Mouse (Mus musculus) embryo, embryonic 11.5 days (tissue): Measurements from ENCODE around the gene Farsb.

Experiments used
- DNase-seq: peaks from one replicate; pipeline ENCODE4 v3.0.0-alpha.2; 2012; ENCODE audit warnings: low read depth, low spot score

Gene Farsb

DNA sequence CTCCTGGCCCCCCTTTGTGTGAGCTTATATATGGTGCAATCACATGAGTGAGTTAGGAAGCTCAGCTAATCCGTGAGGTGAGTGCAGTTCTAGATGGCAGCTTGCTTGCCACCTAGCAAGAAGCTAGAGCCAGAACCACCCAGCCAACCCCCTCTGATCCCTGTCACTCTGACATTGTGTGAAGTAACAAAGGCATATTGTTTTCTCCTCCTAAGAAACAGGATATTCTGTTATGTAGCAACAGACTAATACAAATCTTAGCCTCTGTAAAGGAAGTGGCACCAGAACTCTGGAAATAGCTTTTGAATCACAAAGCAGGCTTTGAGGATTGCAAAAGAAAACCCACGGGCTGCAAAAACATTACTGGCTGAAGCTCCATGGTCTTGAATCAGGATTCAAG is 4.3 kb downstream of the Farsb start:
- no peak for DNase-seq

DNA sequence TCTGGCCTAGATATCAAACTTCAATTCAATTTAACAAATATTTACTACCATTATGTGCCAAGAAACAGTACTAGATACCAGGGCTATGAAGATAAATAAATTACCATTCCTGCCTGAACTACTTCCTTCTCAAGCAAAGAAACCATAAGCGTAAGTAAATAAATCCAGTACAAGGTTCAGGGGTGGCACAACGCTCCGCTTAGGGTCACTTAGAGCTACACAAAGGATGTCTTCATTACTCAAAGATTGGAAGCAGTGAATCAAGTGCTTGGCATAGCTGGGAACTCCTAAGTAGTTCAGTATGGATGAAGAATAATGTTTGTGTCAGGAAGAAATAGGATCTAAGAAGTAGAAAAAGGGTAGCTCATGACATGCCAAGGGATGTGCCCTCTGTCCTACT is 5.3 kb downstream of the Farsb start:
- DNase-seq: no peak

DNA sequence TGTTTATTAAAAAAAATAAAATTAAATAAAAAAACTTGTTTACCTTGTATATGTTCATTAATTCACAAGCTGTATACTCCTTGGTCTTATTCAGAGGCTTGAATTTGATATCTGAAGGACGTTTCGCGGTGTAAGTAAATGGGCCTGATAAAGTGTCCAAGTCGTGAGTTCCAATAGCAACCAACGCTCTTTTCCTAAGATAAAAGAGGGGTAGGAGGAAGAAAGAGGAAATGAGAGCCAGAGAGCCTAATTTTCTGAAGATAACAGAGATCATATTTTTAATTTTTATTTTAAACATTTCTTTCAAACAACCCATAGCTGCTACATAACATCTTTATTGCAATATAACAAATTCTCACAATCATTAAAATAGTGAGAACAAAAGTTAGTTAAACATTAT is 16.3 kb downstream of the Farsb start:
- DNase-seq: no peak

DNA sequence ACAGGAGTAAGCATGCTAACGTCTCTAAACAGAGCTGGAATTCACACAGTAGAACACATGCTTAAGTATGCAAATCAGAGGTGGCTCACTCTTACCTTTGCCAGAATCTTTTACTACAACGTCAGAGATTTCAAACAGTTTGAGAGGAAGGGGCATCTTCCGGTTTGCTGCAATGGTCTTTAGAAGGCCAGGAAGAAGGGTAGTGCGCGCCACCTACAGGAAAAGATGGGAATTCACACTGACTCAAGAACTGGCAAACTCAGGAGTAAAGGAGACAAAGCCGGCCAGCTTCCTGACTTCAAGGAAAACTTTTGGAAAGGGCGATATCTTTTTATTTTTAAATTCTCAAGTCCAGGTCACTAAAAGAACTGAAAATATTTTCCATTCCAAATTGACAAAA is 34.0 kb downstream of the Farsb start:
- peak; percentile 48 for DNase-seq

DNA sequence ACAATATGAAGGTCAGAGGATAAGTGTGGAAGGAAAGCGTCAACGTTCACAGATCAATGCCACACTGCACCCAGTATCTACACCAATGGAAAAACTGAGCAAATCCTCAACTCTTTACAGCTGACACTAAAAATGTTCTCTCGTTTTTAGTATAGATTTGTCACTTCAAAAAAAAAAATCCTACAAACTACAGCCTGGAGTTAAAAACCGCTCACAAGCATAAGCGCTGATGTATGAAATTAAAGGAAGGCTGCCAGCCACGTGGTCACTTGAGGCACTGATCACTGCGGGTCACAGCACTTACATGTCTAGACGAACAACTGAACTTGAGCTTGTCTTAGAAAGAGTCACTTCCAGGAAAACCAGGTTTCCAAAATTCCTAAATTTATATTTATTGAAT is 34.8 kb downstream of the Farsb start:
- DNase-seq: no peak

DNA sequence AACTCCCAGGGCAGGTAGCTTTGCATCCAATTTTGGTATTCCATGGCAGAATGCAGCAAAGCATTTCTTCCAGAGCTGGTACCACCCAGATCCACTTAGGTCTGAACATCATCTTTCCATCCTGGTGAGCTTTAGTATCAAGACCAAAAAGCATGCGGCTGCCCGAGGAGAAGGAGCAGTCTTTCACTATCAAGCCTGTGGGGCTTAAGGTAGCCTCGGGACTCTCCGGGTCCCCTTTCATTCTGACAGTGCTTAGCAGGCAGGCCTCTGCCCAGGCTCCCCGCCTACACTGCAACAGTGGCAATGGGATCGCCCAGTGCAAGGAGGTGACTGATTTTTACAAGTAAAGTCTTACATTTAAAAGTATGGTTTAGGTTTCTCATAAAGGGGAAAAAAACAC is 36.2 kb downstream of the Farsb start:
- no peak for DNase-seq

DNA sequence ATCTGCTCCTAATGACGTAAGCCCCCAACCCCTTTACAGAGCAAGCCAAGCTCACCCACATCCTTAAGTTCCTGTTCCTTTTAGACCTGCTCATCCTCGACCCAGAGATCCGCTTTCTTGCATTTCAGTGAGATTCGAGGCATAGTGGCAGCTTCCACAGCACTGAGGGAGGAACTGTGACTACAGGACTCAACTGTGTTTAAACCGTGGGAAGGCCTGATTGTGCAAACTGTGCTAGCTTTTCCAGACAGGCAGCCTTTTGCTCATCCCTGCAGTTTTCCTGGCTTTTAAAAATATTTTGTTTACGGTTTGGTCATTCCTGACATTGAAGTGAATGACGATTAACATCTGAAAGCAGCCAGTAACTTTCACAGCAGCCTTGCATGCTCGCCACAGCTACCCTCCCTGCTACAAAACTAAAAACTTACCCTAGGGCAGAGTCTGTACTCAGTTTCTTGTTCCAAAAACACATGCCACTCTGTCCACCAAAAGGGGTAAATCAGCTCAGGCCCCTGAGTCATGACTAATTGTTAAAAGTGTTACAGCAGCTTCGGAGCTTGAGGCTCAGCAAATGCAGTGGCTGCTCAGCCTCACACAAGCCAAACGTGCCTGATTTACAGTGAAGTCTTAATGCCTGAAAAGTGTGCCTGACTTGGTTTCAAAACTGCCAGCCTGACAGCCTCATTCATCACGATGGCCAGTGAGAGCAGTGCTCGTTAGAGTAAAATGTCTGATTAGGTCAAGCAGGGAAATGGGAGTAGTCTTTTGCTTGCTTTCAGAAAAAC is 37.4 kb downstream of the Farsb start:
- DNase-seq: no peak

DNA sequence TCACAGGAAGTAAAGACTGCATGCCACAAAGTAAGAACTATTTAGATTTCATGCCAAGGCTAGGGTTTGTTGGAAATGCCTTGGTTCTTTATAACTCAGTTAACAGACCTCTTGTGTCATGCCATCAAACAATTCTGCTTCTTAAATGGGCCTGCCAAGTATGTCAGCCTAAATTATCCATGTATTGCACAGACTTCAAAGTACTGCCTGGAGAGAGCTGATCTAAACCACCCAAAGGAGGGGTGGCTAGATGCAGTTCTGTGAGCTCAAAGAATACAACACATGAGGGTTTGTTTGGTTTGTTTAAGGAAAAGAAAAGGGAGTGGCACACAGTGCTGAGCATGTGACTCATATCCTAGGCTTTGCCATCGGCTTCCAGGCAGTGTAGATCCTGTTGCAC is 40.6 kb downstream of the Farsb start:
- no peak for DNase-seq

DNA sequence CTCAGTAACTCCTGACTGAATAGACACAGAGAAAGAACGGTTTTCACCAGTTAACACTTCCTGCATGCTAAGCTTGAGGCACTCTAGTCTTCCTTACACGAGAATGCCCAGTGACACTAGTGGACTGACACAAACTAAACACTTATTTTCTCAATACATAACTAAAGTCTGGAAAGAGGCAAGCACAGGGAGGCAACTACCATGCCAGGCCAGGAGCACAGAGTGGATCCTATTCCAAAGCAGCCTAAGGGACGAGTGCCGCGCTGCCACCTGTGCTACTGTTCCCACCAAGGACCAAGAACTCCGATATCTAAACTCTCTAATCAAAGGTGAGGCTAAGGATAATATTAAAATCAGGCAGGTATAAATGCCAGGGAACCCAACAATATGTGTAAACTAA is 42.0 kb downstream of the Farsb start:
- DNase-seq: no peak

DNA sequence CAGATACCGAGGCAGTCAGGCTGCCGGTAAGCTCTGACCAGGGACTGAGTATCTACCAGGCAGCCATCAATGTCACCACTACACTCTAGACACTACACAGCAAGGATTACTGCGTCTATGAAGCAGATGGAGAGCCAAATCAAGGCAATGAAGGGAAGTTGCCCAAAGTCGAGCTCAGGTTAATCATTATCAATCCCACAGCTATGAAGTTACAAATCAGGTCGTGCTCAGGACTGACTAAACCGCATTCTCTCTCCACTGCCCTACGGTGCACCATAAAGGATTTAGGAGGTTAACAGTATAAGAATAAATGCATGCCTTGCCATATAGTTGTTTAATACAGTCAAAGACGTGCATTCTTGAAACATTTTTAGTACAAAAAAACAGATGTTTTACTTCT is 42.5 kb downstream of the Farsb start:
- DNase-seq: no peak

DNA sequence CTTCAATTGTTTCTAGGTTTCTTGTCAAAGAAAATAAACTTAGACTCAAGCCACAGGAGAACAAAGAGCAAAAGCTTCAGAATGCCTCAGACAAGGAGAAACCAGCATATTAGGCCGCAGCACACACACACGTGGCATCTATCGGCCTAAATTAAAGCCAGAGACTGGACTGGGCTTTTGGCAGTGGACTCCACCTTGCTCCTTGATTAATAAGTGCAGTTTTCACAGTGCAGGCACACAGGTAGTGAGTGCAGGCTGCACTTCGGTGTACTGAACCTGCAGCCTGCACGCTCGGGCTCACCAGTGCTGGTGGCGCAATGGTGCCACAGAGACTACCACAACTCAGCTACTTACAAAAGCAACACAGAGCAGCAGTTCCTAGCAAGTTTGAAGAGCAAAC is 45.6 kb downstream of the Farsb start:
- no peak for DNase-seq

DNA sequence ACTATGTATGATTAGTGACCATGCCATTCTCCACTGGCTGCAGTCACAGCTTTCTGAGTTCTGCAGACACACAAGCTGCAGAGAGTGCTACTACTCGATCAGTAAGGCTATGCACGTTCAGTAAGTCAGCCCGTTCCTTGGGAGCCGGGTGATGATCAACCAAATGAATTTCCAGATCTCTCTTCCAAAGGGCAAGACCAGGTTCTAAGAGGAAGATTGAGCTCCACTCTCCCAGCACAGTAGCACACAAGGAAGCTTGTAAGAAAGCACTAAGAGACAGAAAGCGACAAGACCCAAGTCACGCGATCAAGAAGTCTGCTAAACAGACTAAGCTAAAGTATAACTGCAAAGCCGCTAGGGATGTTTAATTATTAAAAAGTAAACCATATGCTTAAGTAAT is 48.0 kb downstream of the Farsb start:
- DNase-seq: no peak

DNA sequence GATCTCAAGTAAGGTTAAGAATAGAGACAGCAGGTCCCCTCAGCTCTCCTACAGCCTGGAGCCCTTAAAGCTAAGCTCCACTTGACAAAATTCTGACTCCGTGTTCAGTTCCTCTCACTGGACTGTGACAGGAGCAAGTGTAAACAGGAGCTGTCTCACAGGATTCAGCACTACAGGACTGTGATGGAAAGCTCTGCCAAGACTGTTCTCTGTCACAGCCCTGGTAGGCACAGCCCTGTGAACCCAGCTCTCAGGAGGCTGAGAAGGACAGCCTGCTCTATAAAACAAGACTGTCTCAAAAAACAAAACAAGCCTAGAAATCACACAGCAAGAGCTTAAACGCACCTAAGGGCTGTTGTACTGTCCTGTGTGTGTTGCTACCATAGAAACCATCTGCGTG is 51.5 kb downstream of the Farsb start:
- no peak for DNase-seq

DNA sequence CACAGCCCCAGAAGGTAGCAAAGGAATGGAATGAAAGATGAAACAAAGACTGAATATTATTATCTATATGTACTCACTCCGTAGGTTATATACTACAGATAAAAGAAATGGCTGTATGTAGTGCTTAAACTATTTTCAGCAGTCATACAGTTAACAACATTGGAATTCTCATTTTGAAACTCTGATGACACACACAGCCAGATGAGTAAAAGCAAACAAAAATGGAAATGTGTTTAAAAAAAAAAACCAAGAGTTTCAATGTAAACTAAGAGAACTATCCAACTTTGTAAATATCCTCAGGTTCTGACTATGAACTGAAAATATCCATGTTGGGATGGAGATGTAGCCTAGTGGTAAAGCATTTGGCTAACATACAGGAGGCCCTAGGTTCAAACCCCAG is 52.3 kb downstream of the Farsb start:
- no peak for DNase-seq

DNA sequence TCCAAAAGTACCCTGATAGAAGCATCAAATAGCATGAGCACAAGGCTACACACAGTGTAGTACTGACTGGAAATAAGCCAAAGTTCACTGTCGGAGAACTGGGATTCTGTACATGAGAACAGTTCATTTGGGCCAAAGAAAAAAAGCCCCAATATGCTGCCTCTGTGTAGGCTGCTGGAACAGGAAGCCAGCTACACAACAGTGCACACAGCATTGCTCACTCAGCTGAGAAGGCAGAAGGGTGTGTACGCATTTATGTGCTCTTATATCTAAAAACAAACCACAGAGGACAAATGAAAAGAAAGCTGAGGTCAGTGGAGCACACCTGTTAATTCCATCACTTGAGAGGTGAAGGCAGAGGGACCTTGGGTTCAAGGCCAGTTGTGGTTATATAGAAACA is 52.7 kb downstream of the Farsb start:
- DNase-seq: no peak

DNA sequence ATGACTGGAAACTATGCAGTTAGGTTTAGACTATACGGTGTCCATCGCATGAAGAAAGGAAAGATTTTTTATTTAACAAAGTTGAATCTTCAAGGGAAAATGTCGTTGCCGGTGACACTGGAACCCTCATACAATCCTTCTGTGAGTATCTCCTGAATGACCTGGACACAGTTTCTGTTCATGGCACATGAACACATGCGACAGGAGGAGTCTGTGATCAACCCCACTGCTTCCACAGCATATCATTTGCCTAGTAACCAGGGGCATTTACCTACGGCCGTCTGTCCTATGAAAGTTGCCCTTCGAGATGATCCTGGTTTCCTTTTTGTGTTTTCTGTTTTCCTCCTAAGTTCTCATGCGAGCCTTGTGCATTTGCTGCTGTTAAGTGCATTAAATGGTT is 55.2 kb downstream of the Farsb start:
- no peak for DNase-seq

DNA sequence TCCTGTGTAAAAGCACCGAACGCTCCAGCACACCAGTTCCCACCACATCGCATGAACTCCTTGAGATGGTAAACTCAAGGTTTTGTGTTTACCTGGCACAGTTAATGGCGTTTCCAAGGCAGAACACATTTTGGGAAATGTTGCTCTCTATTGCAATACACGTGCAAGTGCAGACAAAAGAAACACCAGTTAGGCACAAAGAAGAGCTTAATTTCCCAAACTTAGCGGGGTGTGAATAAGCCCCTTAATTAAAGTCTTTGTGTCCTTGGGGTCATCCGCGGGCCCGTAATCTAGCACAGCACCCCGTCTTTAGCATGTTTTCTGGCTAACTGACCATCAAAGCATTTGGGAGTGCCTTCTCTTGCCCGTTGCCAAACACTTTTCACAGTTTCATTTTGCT is 59.8 kb downstream of the Farsb start:
- no peak for DNase-seq

DNA sequence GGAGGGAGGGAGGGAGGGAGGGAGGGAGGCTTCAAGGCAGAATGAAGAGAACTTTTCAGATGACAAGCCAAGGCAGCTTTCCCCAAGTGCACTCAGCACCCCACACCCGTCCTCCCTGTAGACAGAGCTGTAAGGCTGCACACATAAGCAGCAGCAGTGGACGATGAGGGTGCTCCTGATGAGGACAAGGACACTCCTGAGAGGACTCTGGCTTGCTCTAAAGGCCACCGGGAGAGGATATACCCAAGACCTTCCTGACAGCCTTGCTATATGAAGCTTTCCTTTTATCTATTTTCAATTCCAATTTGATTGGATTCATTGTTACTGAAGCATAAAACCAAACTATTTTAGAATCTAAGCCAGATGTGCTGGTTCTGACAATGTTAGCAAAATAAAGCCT is 61.9 kb downstream of the Farsb start:
- no peak for DNase-seq

DNA sequence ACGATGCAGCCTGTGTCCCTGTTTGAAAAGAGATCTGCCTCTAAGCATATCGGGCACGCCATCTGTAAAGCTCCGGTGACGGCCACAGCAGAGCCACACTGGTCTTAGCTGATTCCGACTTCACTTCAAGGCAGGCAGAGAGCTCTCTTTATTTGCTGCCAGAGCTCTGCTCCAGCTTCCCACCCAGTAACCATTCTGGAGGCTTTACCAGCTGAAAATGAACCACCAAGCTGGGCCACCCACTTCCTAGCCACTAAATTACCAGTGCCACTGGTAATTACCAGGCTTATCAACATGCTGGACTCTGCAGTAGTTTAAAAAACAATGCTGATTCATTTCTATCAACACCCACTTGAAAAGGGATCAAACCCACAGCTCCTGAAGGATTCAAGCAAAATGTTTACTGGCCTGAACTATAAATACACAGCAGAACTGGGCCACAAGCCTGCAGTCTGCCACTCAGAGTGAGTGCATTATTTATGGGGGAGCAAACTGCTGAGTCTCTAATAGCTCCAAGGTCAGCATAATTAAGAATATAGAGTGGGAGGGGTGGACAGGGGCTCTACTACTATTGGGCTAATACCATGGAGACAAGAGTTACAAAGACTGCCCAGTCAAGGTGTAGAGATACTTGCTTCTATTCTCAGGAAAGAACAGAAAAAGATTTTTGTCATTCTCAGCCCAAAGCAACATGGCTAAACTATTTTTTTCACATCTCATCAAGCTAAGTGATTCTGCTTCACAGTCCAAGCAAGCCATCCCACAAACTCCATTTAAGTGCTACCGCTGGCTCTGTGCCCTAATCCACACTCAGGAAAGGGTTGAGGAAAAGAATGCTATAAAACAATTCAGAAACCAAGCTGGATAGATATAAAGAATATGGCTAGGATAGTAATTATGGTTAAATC is 62.6 kb downstream of the Farsb start:
- DNase-seq: no peak

DNA sequence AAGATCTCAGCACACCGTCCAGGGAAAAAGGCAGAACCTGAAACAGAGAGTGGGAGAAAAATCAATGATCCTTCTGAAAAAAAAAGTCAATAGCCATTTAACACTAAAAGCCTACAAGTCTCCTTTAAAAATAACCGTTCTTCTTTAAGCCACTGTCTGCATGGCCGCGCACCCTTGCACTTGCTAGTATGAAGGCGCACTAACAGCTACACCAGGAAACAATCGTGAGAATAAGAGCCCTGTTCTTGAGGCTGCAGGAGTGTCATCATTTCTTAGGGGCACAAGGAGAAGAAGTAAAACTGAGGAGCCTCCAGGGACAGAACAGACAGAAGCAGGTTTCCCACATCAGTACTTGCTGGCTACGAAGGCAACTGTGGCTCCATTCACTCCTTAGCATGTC is 63.4 kb downstream of the Farsb start:
- DNase-seq: no peak

DNA sequence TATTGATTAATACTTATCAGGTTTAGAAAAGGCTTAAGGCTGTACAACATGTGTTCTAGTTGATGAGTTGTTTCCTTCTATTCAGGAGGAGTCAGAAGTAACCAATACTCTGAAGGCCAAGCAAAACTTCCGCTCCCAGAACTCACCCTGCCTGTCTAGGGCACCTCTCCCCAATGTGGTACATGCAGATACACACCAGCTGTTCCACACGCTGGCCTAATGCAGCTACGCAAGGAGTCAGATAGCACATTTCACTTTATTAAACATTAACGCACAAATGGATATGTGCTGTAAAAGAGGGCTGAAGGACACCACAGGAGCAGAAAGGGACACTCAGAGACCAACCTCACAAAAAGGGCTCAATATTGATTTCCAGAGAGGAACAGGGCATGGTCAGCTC is 63.8 kb downstream of the Farsb start:
- no peak for DNase-seq

DNA sequence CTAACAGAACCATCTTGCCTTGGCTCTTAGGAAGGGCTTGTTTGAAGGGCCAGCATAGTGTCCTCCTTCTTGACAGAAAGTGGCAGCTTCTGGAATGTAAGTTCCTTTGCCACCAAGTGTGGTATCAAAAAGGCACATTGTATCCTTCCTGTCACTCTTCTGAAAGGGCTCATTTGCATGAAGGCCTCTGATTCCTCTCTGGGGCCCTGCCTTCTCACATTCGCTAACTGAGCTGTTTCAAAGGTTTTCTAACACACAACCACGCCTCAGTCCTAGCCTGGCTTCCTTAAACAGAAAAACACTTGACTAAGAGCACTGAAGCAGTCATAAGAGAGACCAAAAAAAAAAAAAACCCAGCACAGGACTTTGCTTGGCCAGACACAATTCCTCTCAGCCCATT is 66.1 kb downstream of the Farsb start:
- DNase-seq: no peak

DNA sequence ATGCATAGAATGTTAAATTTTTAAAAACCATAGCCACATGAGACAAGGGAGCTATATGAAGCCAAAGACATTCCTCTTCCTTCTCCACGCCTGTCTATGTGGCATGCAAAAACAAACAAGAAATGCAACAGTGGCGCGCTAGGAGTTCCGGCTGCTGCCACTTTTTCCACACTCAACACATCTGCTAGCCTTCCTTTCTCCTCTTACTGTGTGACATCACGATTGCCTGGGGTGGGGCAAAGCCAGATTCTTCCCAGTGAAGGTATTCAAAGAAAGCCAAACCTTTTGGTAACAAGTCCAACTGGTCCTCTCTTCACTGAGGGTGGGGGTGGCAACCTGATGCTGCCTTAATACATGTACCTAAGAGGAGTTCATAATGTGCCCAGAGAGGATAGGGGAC is 66.9 kb downstream of the Farsb start:
- no peak for DNase-seq
